Mouse (Mus musculus) ES-Bruce4 (cell line): Measurements from ENCODE around the gene Dnajb12.

Source experiments
- CTCF ChIP-seq: IDR thresholded peaks from one replicate; pipeline ENCODE4 v1.8.1; 2011; ENCODE audit warnings: low read depth, low read length
- EP300 ChIP-seq: IDR thresholded peaks from 2 replicates; pipeline ENCODE4 v1.6.1; 2011; ENCODE audit warnings: low read depth, low read length; ENCODE audit not compliant: insufficient read depth
- POLR2A ChIP-seq: IDR thresholded peaks from one replicate; pipeline ENCODE4 v1.8.1; 2011; ENCODE audit warnings: low read length; ENCODE audit not compliant: insufficient read depth

GRCm38 (mm10) chr10:59848953-59849352 lies 30.4 kb upstream of the Dnajb12 start:
- TF ChIP-seq EP300 = no peak
- TF ChIP-seq CTCF = no peak
- TF ChIP-seq POLR2A = no peak
